Mouse (Mus musculus): ENCODE data around the gene Gm26965. TPM values are rescaled to one million over a fixed set of nuclear protein-coding genes. Genes with fewer than 3 reads are reported as not detected.
A peak's percentile ranks its signal among the peaks of the same experiment; 100 is the strongest.
"Not testable (repeated sequence)": the region's sequence is repeated elsewhere in the genome, so short reads cannot be mapped to it uniquely, and the experiment has no call there.

The Gm26965 gene
- total RNA-seq (2021) = not detected

GRCm38 (mm10) chr13:67525753-67526410 is at the start of gene Gm26965, which contains the start of gene Zfp87:
Gene Gm26965 (minus strand): TSS chr13:67526151.
Gene Zfp87 (minus strand): TSS chr13:67526177.
- DNase-seq = peak; percentile 96 to 97
- intact Hi-C loops (cut with DNase I) = loop anchor here (2.0 to 10.0 kb wide), 5 partner anchors 23 to 199 kb away; partner anchors contain the start of genes Zfp58, Zfp65, Zfp874a and Zfp874b

DNA sequence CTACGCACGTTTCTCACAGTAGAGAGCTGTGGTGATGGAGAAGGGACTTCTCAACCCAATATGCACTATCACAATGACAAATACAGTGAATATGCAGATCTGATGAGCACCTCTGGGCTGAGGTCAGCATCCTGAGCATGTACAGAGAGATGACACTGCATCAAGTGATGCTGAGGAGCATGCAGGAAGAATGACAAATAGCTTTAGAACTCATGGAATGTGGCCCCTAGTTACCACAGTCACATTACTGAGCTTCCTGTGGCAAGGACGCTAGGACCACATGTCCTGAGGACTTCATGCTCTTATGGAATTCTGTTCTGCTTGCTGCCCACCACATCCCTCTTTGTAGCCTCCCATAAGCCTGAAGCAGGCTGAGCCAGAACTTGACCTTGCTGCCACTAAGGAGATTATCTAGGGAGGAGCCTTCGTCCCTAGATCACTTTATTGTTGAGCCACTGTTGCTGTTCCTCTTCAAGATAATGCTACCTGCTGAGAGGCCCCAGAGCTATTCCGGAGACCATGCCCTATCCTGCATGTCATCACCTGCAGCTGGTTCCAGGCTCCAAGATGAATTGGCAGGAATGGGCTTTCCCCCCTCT is 46.7 kb upstream of the Gm26965 start:
- intact Hi-C loops (cut with DNase I) = no loop called here

DNA sequence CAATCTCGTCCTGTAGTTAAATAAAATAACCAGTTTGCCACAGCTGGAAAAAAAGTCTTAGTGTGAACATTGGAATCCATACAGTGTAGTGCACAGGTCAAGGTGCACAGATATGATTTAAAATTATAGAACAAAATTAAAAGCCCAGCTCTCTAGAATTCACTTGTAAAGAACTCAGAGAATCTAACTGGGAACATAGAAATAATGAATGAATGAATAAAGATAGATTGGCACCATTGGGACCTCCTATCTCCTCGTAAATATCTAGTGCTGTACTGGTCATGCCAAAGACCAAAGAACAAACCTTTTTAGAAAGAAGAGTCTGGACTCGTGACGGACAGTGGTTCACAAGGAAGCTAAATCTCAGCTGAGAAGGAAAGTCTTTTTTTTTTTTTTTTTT is 27.8 kb upstream of the Gm26965 start, which contains the start of gene Zfp748:
TSS of gene Zfp748 (minus strand) at position 101 of the 400 bp plus-strand sequence.
- DNase-seq = no peak
- intact Hi-C loops (cut with DNase I) = no loop called here

More for the DNA sequence above, 46.7 kb upstream of the Gm26965 start:
- DNase-seq = no peak

DNA sequence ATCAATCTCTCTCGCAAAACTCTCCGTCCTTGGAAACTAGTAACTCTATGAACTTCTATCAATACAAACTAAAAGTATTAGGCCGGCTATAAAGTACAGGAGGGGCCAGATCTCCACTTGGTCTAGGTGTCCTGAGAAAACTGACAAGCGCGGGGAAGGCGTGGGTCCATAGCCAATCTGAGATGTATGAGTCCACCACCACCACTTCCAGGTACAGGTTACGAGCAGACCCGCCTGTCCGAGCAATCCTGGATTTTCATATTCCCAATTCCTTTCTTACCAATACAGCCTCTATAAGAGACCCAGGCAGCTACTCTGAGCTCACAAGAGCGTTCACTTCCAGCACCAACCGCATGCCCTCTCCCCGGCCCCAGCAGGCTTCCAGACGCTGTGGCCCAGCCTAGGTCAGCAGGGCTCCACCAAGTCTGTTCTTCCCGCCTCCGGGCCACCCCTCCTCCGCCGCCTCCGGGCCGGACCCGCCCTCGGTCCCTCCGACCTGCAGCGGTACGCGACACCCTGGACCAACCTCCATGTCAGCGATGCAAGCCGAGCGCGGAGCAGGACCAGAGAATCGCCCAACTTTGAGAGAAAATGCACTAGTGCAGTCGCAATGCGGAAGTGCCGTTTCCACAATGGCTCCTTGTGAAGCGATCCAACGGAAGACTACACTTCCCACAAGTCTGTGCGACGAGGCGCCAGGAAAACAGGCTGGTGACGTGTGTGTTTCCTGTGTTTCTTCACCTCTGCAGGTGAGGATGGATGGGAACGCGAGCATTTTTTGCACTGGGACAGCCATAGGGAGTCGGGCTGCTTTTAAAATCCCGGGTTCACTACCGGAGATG is 26.8 kb upstream of the Gm26965 start:
- intact Hi-C loops (cut with DNase I) = no loop called here
- peak; percentile 89 for DNase-seq

- intact Hi-C loops (cut with DNase I) = no loop called here
Observed at GRCm38 (mm10) chr13:67545941-67546340, 20.0 kb upstream of the Gm26965 start.

DNA sequence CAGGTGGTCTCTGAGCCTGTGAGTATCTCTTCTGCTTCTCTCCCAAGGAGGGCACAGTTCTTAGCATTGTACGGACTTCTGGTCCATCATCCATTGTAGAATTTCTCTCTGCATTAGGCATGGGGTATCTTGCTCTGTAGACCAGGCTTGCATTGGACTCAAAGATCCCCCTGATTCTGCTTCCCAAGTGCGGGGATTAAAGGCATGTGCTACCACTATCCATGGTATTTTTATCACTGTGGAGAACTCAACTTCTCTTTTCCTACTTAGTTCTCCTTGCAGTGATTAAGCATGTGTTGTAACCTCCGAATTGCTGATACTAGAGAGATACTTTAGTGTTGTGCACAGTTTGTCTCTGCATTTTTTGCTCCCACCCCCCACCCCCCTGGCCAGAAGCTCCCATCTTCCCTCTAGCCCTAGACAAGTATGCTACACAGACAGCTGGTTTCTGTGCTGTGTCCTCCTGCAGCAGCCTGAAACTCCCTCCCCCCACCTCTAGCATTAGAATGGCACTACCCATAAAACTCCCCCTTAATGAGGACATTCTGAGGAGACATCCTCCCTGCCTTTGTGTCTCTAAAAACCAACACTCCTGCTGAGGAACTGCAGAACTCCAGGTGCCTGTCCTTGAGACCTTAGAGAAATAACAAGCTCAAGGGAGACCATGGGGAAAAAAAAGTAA is 1.2 kb upstream of the Gm26965 start:
- intact Hi-C loops (cut with DNase I) = loop anchor here (2.0 to 10.0 kb wide), 5 partner anchors 22 to 198 kb away; partner anchors contain the start of genes Zfp58, Zfp65, Zfp874a and Zfp874b
- no peak for DNase-seq

More at GRCm38 (mm10) chr13:67545941-67546340, 20.0 kb upstream of the Gm26965 start:
- no peak for DNase-seq

DNA sequence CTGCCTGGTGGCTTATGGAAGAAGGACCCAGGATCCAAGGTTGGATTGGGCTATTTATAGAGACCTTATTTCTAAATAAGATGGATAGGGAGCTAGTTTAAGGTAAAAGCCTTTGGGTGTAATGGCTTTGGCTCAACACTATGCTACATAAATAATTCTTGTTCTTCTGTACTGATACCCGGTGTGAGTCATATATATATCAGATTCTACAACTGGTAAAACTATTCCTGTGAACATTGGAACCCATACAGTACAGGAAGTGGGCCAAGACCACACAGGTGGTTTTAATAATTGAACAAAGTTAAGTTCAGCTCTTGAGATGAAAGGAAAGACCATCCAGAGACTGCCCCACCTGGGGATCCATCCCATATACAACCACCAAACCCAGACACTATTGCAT is 25.0 kb downstream of the Gm26965 start:
- intact Hi-C loops (cut with DNase I) = loop anchor here (2.0 kb wide), 1 partner anchor 26 kb away; the partner anchor contains the start of genes Gm26965 and Zfp87
- DNase-seq = no peak

DNA sequence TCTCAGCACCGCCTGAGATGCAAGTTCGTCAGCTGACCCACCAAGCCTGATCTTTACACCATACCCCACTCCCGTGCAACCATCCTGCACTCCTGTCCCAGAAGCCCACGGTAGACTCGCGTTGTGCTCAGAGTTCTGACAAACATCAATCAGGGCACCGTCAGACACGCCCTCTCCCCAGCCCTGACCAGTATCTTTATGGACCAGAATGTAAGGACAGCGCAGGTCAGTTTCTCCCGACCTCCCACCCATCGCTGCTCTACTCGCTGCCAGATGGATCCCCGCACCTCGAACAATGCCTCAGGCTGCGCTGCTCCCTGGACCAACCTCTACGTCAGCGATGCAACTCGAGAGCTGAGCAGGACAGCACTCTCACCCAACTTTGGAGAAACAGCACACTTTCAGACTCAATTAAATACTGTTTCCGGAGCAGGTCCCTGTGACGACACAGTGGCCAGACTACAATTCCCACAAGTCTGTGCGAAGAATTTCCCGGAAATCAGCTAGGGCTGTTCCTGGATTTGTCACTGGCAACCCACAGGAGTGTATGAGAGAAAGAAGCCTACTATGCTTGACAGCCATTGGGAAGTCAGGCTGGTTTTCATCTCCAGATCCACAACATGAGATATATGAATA is 25.7 kb downstream of the Gm26965 start, which contains the start of gene Zfp58:
TSS of gene Zfp58 (minus strand) at position 472 of the 636 bp plus-strand sequence.
- DNase-seq = peak; percentile 91 to 92
- intact Hi-C loops (cut with DNase I) = loop anchor here (2.0 kb wide), 1 partner anchor 27 kb away; the partner anchor contains the start of genes Gm26965 and Zfp87

- intact Hi-C loops (cut with DNase I) = no loop called here
- no peak for DNase-seq
Observed at GRCm38 (mm10) chr13:67495631-67496030, 30.3 kb downstream of the Gm26965 start.

DNA sequence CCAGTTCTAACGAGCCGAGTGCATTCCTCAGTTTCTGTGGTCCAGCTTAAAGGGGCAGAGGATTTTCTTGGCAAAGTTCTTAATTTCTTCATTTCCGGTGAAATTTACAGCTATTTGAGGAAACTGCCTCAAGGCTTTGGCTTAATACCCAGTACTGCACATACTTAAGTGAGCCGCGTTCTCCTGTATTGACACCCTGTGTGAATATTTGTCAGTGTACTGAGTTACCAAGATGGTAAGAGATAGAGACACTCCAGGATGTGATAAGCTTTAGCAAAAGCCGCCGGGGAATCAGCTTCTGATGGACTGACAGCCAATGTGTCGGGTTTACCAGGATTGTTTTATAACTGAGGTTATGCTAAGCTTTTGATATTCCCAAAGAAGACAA is 41.5 kb downstream of the Gm26965 start:
- no peak for DNase-seq
- intact Hi-C loops (cut with DNase I) = loop anchor here (2.0 to 5.0 kb wide), 3 partner anchors 34 to 82 kb away; partner anchors contain the start of genes Gm26965, Zfp87 and Zfp874a

GRCm38 (mm10) chr13:67483625-67484423 is 42.1 kb downstream of the Gm26965 start, which contains the start of gene Zfp874b:
Gene Zfp874b (minus strand): TSS chr13:67484258.
- intact Hi-C loops (cut with DNase I) = loop anchor here (2.0 to 5.0 kb wide), 3 partner anchors 33 to 82 kb away; partner anchors contain the start of genes Gm26965, Zfp87 and Zfp874a

DNA sequence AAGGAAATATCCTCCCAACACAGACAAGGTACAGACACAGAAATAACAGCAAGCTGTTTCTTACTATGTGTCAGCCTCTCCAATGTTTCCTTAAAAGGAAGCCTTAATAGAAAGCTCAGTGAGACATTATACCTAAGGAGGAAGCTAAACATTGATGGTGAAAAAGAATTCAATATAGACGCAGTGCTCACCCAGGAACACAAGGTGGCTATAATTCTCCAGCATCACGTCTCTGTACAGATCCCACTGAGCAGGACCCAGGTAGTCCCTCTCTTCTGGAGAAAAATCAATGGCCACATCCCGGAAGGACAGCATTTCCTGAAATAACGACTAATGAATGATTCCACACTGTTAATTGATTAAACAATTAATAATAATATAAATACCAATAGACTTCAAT is 44.4 kb downstream of the Gm26965 start:
- intact Hi-C loops (cut with DNase I) = loop anchor here (5.0 kb wide), 2 partner anchors 46 to 79 kb away; partner anchors contain the start of genes Gm26965 and Zfp87
- DNase-seq = no peak

More at GRCm38 (mm10) chr13:67483625-67484423, 42.1 kb downstream of the Gm26965 start, which contains the start of gene Zfp874b:
- peak; percentile 93 to 94 for DNase-seq

GRCm38 (mm10) chr13:67469274-67469673 is 56.7 kb downstream of the Gm26965 start:
- intact Hi-C loops (cut with DNase I) = no loop called here
- DNase-seq = no peak

DNA sequence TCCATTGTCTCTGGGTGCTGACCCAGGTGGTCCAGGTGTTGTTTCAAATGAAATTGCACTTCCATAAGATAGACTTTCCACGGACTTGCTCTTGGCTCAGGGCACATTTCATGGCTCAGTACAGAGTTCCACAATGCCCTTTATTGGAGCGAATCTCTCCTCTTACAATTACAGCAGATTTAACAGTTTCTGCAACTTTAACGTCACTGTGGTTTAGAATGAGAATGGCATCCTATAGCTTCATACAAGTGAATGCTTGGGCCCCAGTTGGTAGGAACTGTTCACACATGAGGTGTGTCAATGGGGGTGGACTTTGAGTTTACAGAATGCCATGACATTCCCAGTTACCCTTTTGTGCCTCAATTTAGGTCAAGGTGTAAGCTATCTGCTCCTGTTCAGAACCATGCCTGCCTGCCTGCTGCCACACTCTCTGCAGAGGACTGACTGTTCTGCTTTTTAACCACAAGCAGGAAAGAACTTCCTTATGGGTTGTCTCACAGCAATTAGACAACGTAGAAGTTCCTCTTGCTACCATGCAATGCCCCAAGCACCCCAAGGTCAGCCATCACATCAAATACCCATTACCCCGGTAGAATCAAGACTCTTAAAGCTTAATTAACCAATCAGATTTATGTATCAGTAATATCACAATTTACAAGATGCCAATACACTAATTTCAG is 62.3 kb downstream of the Gm26965 start:
- not testable (repeated sequence) for DNase-seq
- intact Hi-C loops (cut with DNase I) = loop anchor here (2.0 kb wide), 1 partner anchor 25 kb away; no protein-coding TSS in a partner anchor

- DNase-seq = no peak
- intact Hi-C loops (cut with DNase I) = no loop called here
Observed at GRCm38 (mm10) chr13:67452021-67452309, 74.0 kb downstream of the Gm26965 start.

- DNase-seq = peak; percentile 94 to 95
- intact Hi-C loops (cut with DNase I) = loop anchor here (2.0 kb wide), 2 partner anchors 33 to 75 kb away; partner anchors contain the start of genes Gm26965, Zfp87 and Zfp874b
Observed at GRCm38 (mm10) chr13:67451172-67452020, 74.6 kb downstream of the Gm26965 start, which contains the start of gene Zfp874a. Gene Zfp874a (minus strand): TSS chr13:67451624.

All from heart, postnatal 10 days (tissue).